Mouse (Mus musculus) adrenal gland, postnatal 25 days (tissue): ENCODE measurements around the gene Gm4301. TPM values are rescaled to one million over a fixed set of nuclear protein-coding genes. Genes with fewer than 3 reads are reported as not detected.
"Not testable (repeated sequence)": the region's sequence is repeated elsewhere in the genome, so short reads cannot be mapped to it uniquely, and the experiment has no call there.

ENCODE experiments used
- DNase-seq: peaks from one replicate; pipeline ENCODE4 v3.0.0; 2021; ENCODE audit warnings: mixed read lengths
- long read RNA-seq: library from polyadenylated mRNA; stranded (forward); transcript quantifications from one replicate; pipeline ENCODE4 v2.0.0, GENCODE M21; 2021
- total RNA-seq: library from RNA; stranded (reverse); gene quantifications from 2 replicates; pipeline ENCODE4 v1.2.3, GENCODE M21; 2021

Gene Gm4301
- total RNA-seq: not detected in 2 replicates
- long read RNA-seq: 0 reads

- DNase-seq: not testable (repeated sequence)
These were observed at the start of gene Gm4301 for GRCm38 (mm10) chr10:100335376-100335775. TSS of gene Gm4301 (plus strand) at chr10:100335676.

GRCm38 (mm10) chr10:100296105-100296504, 39.4 kb upstream of the Gm4301 start:
- no peak for DNase-seq

- not testable (repeated sequence) for DNase-seq
These were observed 35.4 kb upstream of the Gm4301 start for GRCm38 (mm10) chr10:100300106-100300505.

GRCm38 (mm10) chr10:100340536-100340935, 5.1 kb downstream of the Gm4301 start, which contains the start of gene Gm4302:
TSS of gene Gm4302 (plus strand) at chr10:100340836.
- DNase-seq: not testable (repeated sequence)

DNA sequence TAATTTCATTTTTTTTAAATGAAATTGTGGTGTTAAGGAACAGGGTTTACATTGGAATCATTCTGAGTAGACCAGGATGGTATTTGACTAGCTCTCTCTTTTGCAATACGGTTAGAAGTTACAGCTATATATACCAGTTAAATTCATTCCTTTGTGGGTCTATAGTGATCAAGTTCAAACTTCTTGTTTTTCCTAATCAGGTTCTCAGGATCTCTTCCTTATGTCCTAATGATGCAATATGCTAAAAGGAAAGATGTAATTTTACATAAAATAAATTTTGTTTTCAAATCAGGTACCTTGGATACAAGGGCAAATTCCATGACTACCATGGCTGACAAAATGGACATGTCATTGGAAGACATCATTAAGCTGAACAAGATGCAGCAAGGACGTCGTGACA, 10.2 kb downstream of the Gm4301 start, which contains the start of gene Gm4303:
TSS of gene Gm4303 (plus strand) at position 301 of the 400 bp plus-strand sequence.
- not testable (repeated sequence) for DNase-seq

DNA sequence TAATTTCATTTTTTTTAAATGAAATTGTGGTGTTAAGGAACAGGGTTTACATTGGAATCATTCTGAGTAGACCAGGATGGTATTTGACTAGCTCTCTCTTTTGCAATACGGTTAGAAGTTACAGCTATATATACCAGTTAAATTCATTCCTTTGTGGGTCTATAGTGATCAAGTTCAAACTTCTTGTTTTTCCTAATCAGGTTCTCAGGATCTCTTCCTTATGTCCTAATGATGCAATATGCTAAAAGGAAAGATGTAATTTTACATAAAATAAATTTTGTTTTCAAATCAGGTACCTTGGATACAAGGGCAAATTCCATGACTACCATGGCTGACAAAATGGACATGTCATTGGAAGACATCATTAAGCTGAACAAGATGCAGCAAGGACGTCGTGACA, 15.3 kb downstream of the Gm4301 start, which contains the start of gene Gm4305:
TSS of gene Gm4305 (plus strand) at position 301 of the 400 bp plus-strand sequence.
- DNase-seq: not testable (repeated sequence)

DNA sequence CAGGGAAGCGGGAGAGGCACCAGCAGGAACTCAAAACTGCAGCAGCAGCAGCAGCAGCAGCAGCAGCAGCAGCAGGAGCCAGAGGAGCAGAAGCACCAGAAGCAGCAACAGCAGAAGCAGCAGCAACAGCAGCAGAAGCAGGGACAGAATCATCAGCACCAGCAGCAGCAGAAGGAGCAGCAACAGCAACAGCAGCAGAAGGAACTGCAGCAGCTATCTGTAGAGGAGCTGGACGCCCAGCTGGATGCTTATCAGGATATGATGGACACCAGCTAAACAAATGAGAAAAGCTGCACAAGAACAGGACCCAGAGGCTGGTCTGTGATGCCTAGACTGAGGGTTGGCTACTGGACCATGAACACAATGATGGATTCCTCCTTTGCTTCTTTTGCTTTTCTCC, 21.4 kb downstream of the Gm4301 start:
- DNase-seq: not testable (repeated sequence)

DNA sequence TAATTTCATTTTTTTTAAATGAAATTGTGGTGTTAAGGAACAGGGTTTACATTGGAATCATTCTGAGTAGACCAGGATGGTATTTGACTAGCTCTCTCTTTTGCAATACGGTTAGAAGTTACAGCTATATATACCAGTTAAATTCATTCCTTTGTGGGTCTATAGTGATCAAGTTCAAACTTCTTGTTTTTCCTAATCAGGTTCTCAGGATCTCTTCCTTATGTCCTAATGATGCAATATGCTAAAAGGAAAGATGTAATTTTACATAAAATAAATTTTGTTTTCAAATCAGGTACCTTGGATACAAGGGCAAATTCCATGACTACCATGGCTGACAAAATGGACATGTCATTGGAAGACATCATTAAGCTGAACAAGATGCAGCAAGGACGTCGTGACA, 25.6 kb downstream of the Gm4301 start, which contains the start of gene Gm4307:
TSS of gene Gm4307 (plus strand) at position 301 of the 400 bp plus-strand sequence.
- DNase-seq: not testable (repeated sequence)

DNA sequence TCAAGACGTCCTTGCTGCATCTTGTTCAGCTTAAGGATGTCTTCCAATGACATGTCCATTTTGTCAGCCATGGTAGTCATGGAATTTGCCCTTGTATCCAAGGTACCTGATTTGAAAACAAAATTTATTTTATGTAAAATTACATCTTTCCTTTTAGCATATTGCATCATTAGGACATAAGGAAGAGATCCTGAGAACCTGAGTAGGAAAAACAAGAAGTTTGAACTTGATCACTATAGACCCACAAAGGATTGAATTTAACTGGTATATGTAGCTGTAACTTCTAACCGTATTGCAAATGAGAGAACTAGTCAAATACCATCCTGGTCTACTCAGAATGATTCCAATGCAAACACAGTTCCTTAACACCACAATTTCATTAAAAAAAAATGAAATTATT, 47.0 kb downstream of the Gm4301 start, which contains the start of gene Gm4312:
TSS of gene Gm4312 (minus strand) at position 101 of the 400 bp plus-strand sequence.
- not testable (repeated sequence) for DNase-seq

Other genes starting within 250 kb of the Gm4301 start
- gene Gm4302, start 5.2 kb downstream of the Gm4301 start, total RNA-seq: not detected in 2 replicates
- gene Gm4303, start 10.3 kb downstream of the Gm4301 start, total RNA-seq: not detected in 2 replicates
- gene Gm4305, start 15.4 kb downstream of the Gm4301 start, total RNA-seq: not detected in 2 replicates
- gene Gm4307, start 25.7 kb downstream of the Gm4301 start, total RNA-seq: not detected in 2 replicates
- not detected in 2 replicates for gene Gm4312, start 46.9 kb downstream of the Gm4301 start, total RNA-seq
- gene Tmtc3, start 151.7 kb downstream of the Gm4301 start, total RNA-seq: 22.4 and 26.8 TPM in 2 replicates
- gene Cep290, start 151.9 kb downstream of the Gm4301 start, total RNA-seq: 14.0 and 14.2 TPM in 2 replicates